32 mouse cellular contexts compared by ENCODE assay signal in the genomic region with DNA sequence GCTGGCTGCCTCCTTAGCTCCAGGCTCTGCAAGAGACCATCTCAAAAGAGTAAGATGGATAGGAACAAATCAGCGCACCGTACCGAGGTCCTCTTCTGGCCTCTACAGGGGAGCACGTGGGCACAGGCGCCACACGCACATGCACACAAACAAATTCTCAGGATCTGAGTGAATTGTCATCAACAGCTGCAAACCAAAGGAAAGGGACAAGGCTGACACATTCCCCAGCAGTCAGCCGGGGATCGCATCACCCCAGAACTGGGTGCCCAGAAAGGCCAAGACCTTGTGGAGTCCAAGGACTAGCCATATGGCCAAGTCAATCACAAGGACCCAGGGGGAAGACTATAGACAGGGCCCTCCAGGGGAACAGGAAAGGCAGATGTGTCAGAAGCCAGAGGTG. TPM values are rescaled to one million over a fixed set of nuclear protein-coding genes. Genes with fewer than 3 reads are reported as not detected.
DNase-seq lines count a peak whose midpoint lies in the region; ATAC-seq and TF ChIP-seq lines count a peak whose summit lies in the region.
"Had no signal": no experiment of that assay in that cellular context is flagged by ENCODE, and none has a peak within 500 bp of the region (broad histone marks: within the 10 kb centered on the region; RNA-seq: fewer than 3 reads in every experiment).

No protein-coding gene starts in this region.

- H3K36me3 ChIP-seq in limb, embryonic 10.5 days: peaks cover 72% of the 10 kb centered on the region
- H3K36me3 ChIP-seq in forebrain, embryonic 13.5 days (ENCODE audit: poor library complexity, severe bottlenecking): no peaks in the 10 kb centered on the region
- H3K36me3 ChIP-seq: forebrain, embryonic 12.5 days; G1E; hindbrain, embryonic 12.5 days; intestine, embryonic 15.5 days; midbrain, embryonic 10.5 days; midbrain, embryonic 15.5 days; neural tube, embryonic 12.5 days had no signal

- H3K9me3 ChIP-seq in limb, embryonic 10.5 days (replicated peaks): no peaks in the 10 kb centered on the region
- H3K9me3 ChIP-seq in forebrain, embryonic 13.5 days (replicated peaks): no peaks in the 10 kb centered on the region
- H3K9me3 ChIP-seq: forebrain, embryonic 12.5 days; G1E; hindbrain, embryonic 12.5 days; intestine, embryonic 15.5 days; midbrain, embryonic 10.5 days; midbrain, embryonic 15.5 days; neural tube, embryonic 12.5 days had no signal

- no peak overlapping the region for H3K9ac ChIP-seq in forebrain, embryonic 13.5 days
- H3K9ac ChIP-seq: forebrain, embryonic 12.5 days; hindbrain, embryonic 12.5 days; intestine, embryonic 15.5 days; liver, embryonic 14.5 days; lung, embryonic 14.5 days; midbrain, embryonic 15.5 days; neural tube, embryonic 12.5 days had no signal

- intact Hi-C loops in gastrocnemius, postnatal 36 days (cut with DNase I): no loop called here
- intact Hi-C loops in gastrocnemius, adult 2 months (cut with DNase I): no loop called here

- no peak for ATAC-seq in forebrain, embryonic 13.5 days
- ATAC-seq: hindbrain, postnatal 0 days; intestine, embryonic 15.5 days; midbrain, embryonic 15.5 days had no signal

- peak overlapping the region; percentile 48; the same call in 1 of the 2 replicates for H3K27ac ChIP-seq in gastrocnemius, adult 2 months
- H3K27ac ChIP-seq in limb, embryonic 10.5 days: peak overlapping the region; percentile 27; the same call in 1 of the 2 replicates
- no peak overlapping the region for H3K27ac ChIP-seq in forebrain, embryonic 13.5 days
- H3K27ac ChIP-seq: forebrain, embryonic 12.5 days; hindbrain, embryonic 12.5 days; hindbrain, postnatal 0 days; intestine, embryonic 15.5 days; kidney, postnatal 0 days; liver, embryonic 14.5 days; midbrain, embryonic 10.5 days; midbrain, embryonic 15.5 days; neural tube, embryonic 12.5 days had no signal

- H3K27me3 ChIP-seq in limb, embryonic 10.5 days (ENCODE audit: low read depth, poor library complexity, severe bottlenecking): no peaks in the 10 kb centered on the region
- no peaks in the 10 kb centered on the region for H3K27me3 ChIP-seq in forebrain, embryonic 13.5 days
- H3K27me3 ChIP-seq: forebrain, embryonic 12.5 days; hindbrain, embryonic 12.5 days; intestine, embryonic 15.5 days; midbrain, embryonic 15.5 days; neural tube, embryonic 12.5 days had no signal

- H3K4me3 ChIP-seq in gastrocnemius, adult 2 months: no peak overlapping the region
- H3K4me3 ChIP-seq in limb, embryonic 10.5 days: no peak overlapping the region
- no peak overlapping the region for H3K4me3 ChIP-seq in forebrain, embryonic 13.5 days
- H3K4me3 ChIP-seq: erythroblast, embryonic 14.5 days; forebrain, embryonic 12.5 days; hindbrain, embryonic 12.5 days; intestine, embryonic 15.5 days; midbrain, embryonic 10.5 days; midbrain, embryonic 15.5 days; neural tube, embryonic 12.5 days had no signal

- peak; percentile 24 for DNase-seq in gastrocnemius, adult 18-20 months (ENCODE audit: low spot score)
- DNase-seq in gastrocnemius, postnatal 36 days: no peak
- DNase-seq in gastrocnemius, adult 2 months: peak; percentile 50
- no peak for DNase-seq in limb, embryonic 10.5 days (ENCODE audit: low spot score)
- peak; percentile 54 for DNase-seq in skeletal muscle tissue, adult 2 months (ENCODE audit: low read depth, low spot score)
- DNase-seq in left cerebral cortex, adult 9 months (ENCODE audit: low spot score in 2 of 2): no peak
- DNase-seq in urinary bladder, postnatal 36 days (ENCODE audit: low spot score in 2 of 2): no peak
- DNase-seq: adrenal gland, postnatal 25 days; cerebellum, adult 11-12 months; cerebellum, adult 9-11 months; heart, adult 18-20 months; heart, postnatal 36 days; kidney, adult 2 months; layer of hippocampus, postnatal 36 days; liver; lung, embryonic 14.5 days; lung, postnatal 14 days; right cerebral cortex, postnatal 4 days; thymus, postnatal 4 days had no signal

- TF ChIP-seq CTCF in gastrocnemius, adult 2 months (IDR thresholded peaks at IDR 0.05): no peak

- 69% methylated on average over 8 of the region's 8 CpGs for WGBS in limb, embryonic 10.5 days
- WGBS in forebrain, embryonic 13.5 days: 90% methylated on average over 8 of the region's 8 CpGs

- peaks cover 69% of the 10 kb centered on the region for H3K4me1 ChIP-seq in limb, embryonic 10.5 days
- no peaks in the 10 kb centered on the region for H3K4me1 ChIP-seq in forebrain, embryonic 13.5 days
- H3K4me1 ChIP-seq: forebrain, embryonic 12.5 days; midbrain, embryonic 15.5 days; neural tube, embryonic 12.5 days had no signal

- no peak overlapping the region for H3K4me2 ChIP-seq in forebrain, embryonic 13.5 days
- H3K4me2 ChIP-seq: forebrain, embryonic 12.5 days; heart, embryonic 11.5 days; hindbrain, embryonic 12.5 days; intestine, embryonic 15.5 days; lung, embryonic 14.5 days; midbrain, embryonic 15.5 days; neural tube, embryonic 12.5 days had no signal

RNA-seq across cellular contexts. Expression of gene Col26a1, which starts 10.6 kb away (rescaled TPM):
- under 1 TPM; 0.31 to 0.75 TPM for total RNA-seq in gastrocnemius, adult 18-20 months (2021)
- total RNA-seq in gastrocnemius, postnatal 36 days (2021): 1 to 10 TPM; 2.3 to 4.1 TPM
- total RNA-seq in gastrocnemius, adult 2 months (2021): 1 to 10 TPM; 1.4 to 2.1 TPM
- 128 TPM in 2 replicates for polyA plus RNA-seq in limb, embryonic 10.5 days (2016; fragmentation: Nextera tagmentation; extraction: Ambion mirVana)
- polyA plus RNA-seq in forebrain, embryonic 13.5 days (2015; fragmentation: Nextera tagmentation; extraction: Ambion mirVana): 10.7 and 10.9 TPM in 2 replicates
- total RNA-seq: heart, adult 18-20 months had no signal
- polyA plus RNA-seq: G1E had no signal

RNA-seq across cellular contexts. Expression of gene Ift22, which starts 35.5 kb away (rescaled TPM):
- 1 to 10 TPM; 4.4 to 5.3 TPM for total RNA-seq in gastrocnemius, adult 18-20 months (2021)
- 1 to 10 TPM; 4.2 to 5.9 TPM for total RNA-seq in gastrocnemius, postnatal 36 days (2021)
- 1 to 10 TPM; 5.4 to 5.8 TPM for total RNA-seq in gastrocnemius, adult 2 months (2021)
- polyA plus RNA-seq in limb, embryonic 10.5 days (2016; fragmentation: Nextera tagmentation; extraction: Ambion mirVana): 73.6 and 84.0 TPM in 2 replicates
- polyA plus RNA-seq in forebrain, embryonic 13.5 days (2015; fragmentation: Nextera tagmentation; extraction: Ambion mirVana): 123 and 126 TPM in 2 replicates

Comparison
In these comparisons a context has a peak if more than half of its experiments do, and no peak if none do; other contexts are left out.
1. DNase-seq: peak in gastrocnemius, adult 18-20 months (single experiment), gastrocnemius, adult 2 months (single experiment) and skeletal muscle tissue, adult 2 months (single experiment); none in gastrocnemius, postnatal 36 days (0 of 2), limb, embryonic 10.5 days (single experiment), left cerebral cortex, adult 9 months (0 of 2) and urinary bladder, postnatal 36 days (0 of 2).